Mouse (Mus musculus): ENCODE data around the gene Slc2a3. TPM values are rescaled to one million over a fixed set of nuclear protein-coding genes. Genes with fewer than 3 reads are reported as not detected.

Slc2a3 gene
- polyA plus RNA-seq, 1 experiment from 2014 or later, result 2.9 TPM

GRCm38 (mm10) chr6:122763844-122764445 is 37.5 kb downstream of the Slc2a3 start:
- ATAC-seq, result no peak
- H3K4me2 ChIP-seq (replicated peaks; ENCODE audit: low read depth), result peak overlapping the region; percentile 74
- peak overlapping the region; percentile 43 for H3K4me3 ChIP-seq (ENCODE audit: low read depth, low read length)
- H3K27ac ChIP-seq (ENCODE audit: low read depth, low read length), result no peak overlapping the region
- H3K27me3 ChIP-seq (replicated peaks; ENCODE audit: control insufficient read depth, insufficient read depth, low read length), result peaks cover 22% of the 10 kb centered on the region
- WGBS, result 33% methylated on average over 17 of the region's 17 CpGs
- no peaks in the 10 kb centered on the region for H3K36me3 ChIP-seq (ENCODE audit: control insufficient read depth, insufficient read depth)
- no peaks in the 10 kb centered on the region for H3K9me3 ChIP-seq (ENCODE audit: control insufficient read depth)
- H3K4me1 ChIP-seq (replicated peaks; ENCODE audit: control insufficient read depth, insufficient read depth, low read length), result peaks cover 3% of the 10 kb centered on the region; the same call in 1 of the 2 replicates
- no peak for TF ChIP-seq CTCF (IDR thresholded peaks at IDR 0.05; ENCODE audit: low read depth)
- no peak overlapping the region for H3K9ac ChIP-seq (ENCODE audit: low read depth, low read length)

- Histone ChIP-seq H3K9me3 (ENCODE audit: control insufficient read depth) (no peaks in the 10 kb centered on the region), H3K4me1 (replicated peaks; ENCODE audit: control insufficient read depth, insufficient read depth, low read length) (peaks cover 3% of the 10 kb centered on the region; the same call in 1 of the 2 replicates), H3K9ac (ENCODE audit: low read depth, low read length) (no peak overlapping the region), H3K27ac (ENCODE audit: low read depth, low read length) (no peak overlapping the region), H3K4me3 (ENCODE audit: low read depth, low read length) (no peak overlapping the region), H3K4me2 (replicated peaks; ENCODE audit: low read depth) (no peak overlapping the region), H3K36me3 (ENCODE audit: control insufficient read depth, insufficient read depth) (no peaks in the 10 kb centered on the region), H3K27me3 (replicated peaks; ENCODE audit: control insufficient read depth, insufficient read depth, low read length) (peaks cover 22% of the 10 kb centered on the region)
- 70% methylated on average over 11 of the region's 11 CpGs for WGBS
- TF ChIP-seq CTCF (IDR thresholded peaks at IDR 0.05; ENCODE audit: low read depth), result no peak
- no peak for ATAC-seq
Measured at GRCm38 (mm10) chr6:122762952-122763700, 38.3 kb downstream of the Slc2a3 start.

GRCm38 (mm10) chr6:122762480-122762879 is 39.0 kb downstream of the Slc2a3 start:
- H3K9me3 ChIP-seq (ENCODE audit: control insufficient read depth), result no peaks in the 10 kb centered on the region
- no peak for ATAC-seq
- peaks cover 22% of the 10 kb centered on the region for H3K27me3 ChIP-seq (replicated peaks; ENCODE audit: control insufficient read depth, insufficient read depth, low read length)
- no peak overlapping the region for H3K4me3 ChIP-seq (ENCODE audit: low read depth, low read length)
- H3K36me3 ChIP-seq (ENCODE audit: control insufficient read depth, insufficient read depth), result no peaks in the 10 kb centered on the region
- no peak for TF ChIP-seq CTCF (IDR thresholded peaks at IDR 0.05; ENCODE audit: low read depth)
- H3K4me2 ChIP-seq (replicated peaks; ENCODE audit: low read depth), result no peak overlapping the region
- no peak overlapping the region for H3K27ac ChIP-seq (ENCODE audit: low read depth, low read length)
- peaks cover 3% of the 10 kb centered on the region; the same call in 1 of the 2 replicates for H3K4me1 ChIP-seq (replicated peaks; ENCODE audit: control insufficient read depth, insufficient read depth, low read length)
- WGBS, result 81% methylated on average over 3 of the region's 3 CpGs
- no peak overlapping the region for H3K9ac ChIP-seq (ENCODE audit: low read depth, low read length)

GRCm38 (mm10) chr6:122761901-122762300 is 39.5 kb downstream of the Slc2a3 start:
- Histone ChIP-seq H3K27ac (ENCODE audit: low read depth, low read length) (no peak overlapping the region), H3K27me3 (replicated peaks; ENCODE audit: control insufficient read depth, insufficient read depth, low read length) (peaks cover 22% of the 10 kb centered on the region), H3K9me3 (ENCODE audit: control insufficient read depth) (no peaks in the 10 kb centered on the region), H3K4me3 (ENCODE audit: low read depth, low read length) (no peak overlapping the region), H3K36me3 (ENCODE audit: control insufficient read depth, insufficient read depth) (no peaks in the 10 kb centered on the region), H3K4me2 (replicated peaks; ENCODE audit: low read depth) (no peak overlapping the region), H3K4me1 (replicated peaks; ENCODE audit: control insufficient read depth, insufficient read depth, low read length) (peaks cover 3% of the 10 kb centered on the region; the same call in 1 of the 2 replicates), H3K9ac (ENCODE audit: low read depth, low read length) (no peak overlapping the region)
- no peak for ATAC-seq
- TF ChIP-seq CTCF (IDR thresholded peaks at IDR 0.05; ENCODE audit: low read depth), result no peak

- Histone ChIP-seq H3K9me3 (ENCODE audit: control insufficient read depth) (no peaks in the 10 kb centered on the region), H3K9ac (ENCODE audit: low read depth, low read length) (no peak overlapping the region), H3K4me1 (replicated peaks; ENCODE audit: control insufficient read depth, insufficient read depth, low read length) (peaks cover 3% of the 10 kb centered on the region; the same call in 1 of the 2 replicates), H3K27ac (ENCODE audit: low read depth, low read length) (no peak overlapping the region), H3K4me2 (replicated peaks; ENCODE audit: low read depth) (peak overlapping the region; percentile 27; the same call in 1 of the 2 replicates), H3K27me3 (replicated peaks; ENCODE audit: control insufficient read depth, insufficient read depth, low read length) (peaks cover 22% of the 10 kb centered on the region), H3K4me3 (ENCODE audit: low read depth, low read length) (peak overlapping the region; percentile 36), H3K36me3 (ENCODE audit: control insufficient read depth, insufficient read depth) (no peaks in the 10 kb centered on the region)
- 6% methylated on average over 11 of the region's 11 CpGs for WGBS
- TF ChIP-seq CTCF (IDR thresholded peaks at IDR 0.05; ENCODE audit: low read depth), result no peak
- ATAC-seq, result no peak
Measured at GRCm38 (mm10) chr6:122761011-122761599, 40.3 kb downstream of the Slc2a3 start.

GRCm38 (mm10) chr6:122758732-122759131 is 42.7 kb downstream of the Slc2a3 start:
- no peak overlapping the region for H3K4me2 ChIP-seq (replicated peaks; ENCODE audit: low read depth)
- H3K4me3 ChIP-seq (ENCODE audit: low read depth, low read length), result no peak overlapping the region
- WGBS, result 77% methylated on average over 5 of the region's 5 CpGs
- H3K36me3 ChIP-seq (ENCODE audit: control insufficient read depth, insufficient read depth), result no peaks in the 10 kb centered on the region
- ATAC-seq, result no peak
- 0 out of 2 replicates have a peak, but pooled peaks cover 3% of the 10 kb centered on the region for H3K27me3 ChIP-seq (replicated peaks; ENCODE audit: control insufficient read depth, insufficient read depth, low read length)
- no peak overlapping the region for H3K9ac ChIP-seq (ENCODE audit: low read depth, low read length)
- H3K27ac ChIP-seq (ENCODE audit: low read depth, low read length), result no peak overlapping the region
- TF ChIP-seq CTCF (IDR thresholded peaks at IDR 0.05; ENCODE audit: low read depth), result no peak
- H3K4me1 ChIP-seq (replicated peaks; ENCODE audit: control insufficient read depth, insufficient read depth, low read length), result no peaks in the 10 kb centered on the region
- H3K9me3 ChIP-seq (ENCODE audit: control insufficient read depth), result no peaks in the 10 kb centered on the region

Measured in intestine, postnatal 0 days (tissue).